ENCODE assay signal across 8 mouse cellular contexts in genomic region chr3:108411026-108411753, GRCm38 (mm10). TPM values are rescaled to one million over a fixed set of nuclear protein-coding genes. Genes with fewer than 3 reads are reported as not detected.
DNase-seq lines count a peak whose midpoint lies in the region; ATAC-seq and TF ChIP-seq lines count a peak whose summit lies in the region.
"Had no signal": no experiment of that assay in that cellular context is flagged by ENCODE, and none has a peak within 500 bp of the region (broad histone marks: within the 10 kb centered on the region; RNA-seq: fewer than 3 reads in every experiment).

No protein-coding gene starts in this region.

- H3K4me1 ChIP-seq in lung, embryonic 15.5 days, result peaks cover 24% of the 10 kb centered on the region
- H3K4me1 ChIP-seq in lung, adult 2 months (ENCODE audit: control insufficient read depth, insufficient read depth, low read length), result peaks cover 16% of the 10 kb centered on the region
- H3K4me1 ChIP-seq in forebrain, postnatal 0 days (ENCODE audit: insufficient read depth), result peaks cover 38% of the 10 kb centered on the region
- H3K4me1 ChIP-seq in stomach, embryonic 15.5 days, result peaks cover 23% of the 10 kb centered on the region

- TF ChIP-seq CTCF in lung, adult 2 months (IDR thresholded peaks at IDR 0.05; ENCODE audit: insufficient read depth, low read length), result no peak
- TF ChIP-seq CTCF in forebrain, postnatal 0 days (IDR thresholded peaks at IDR 0.05; ENCODE audit: low read depth), result no peak

- no peak overlapping the region for H3K9ac ChIP-seq in lung, embryonic 15.5 days
- H3K9ac ChIP-seq in forebrain, postnatal 0 days, result peak overlapping the region; percentile 63
- 0 out of 2 replicates have a peak overlapping the region, but pooled peaks have one; percentile 12 for H3K9ac ChIP-seq in stomach, embryonic 15.5 days

- H3K27ac ChIP-seq in lung, embryonic 15.5 days, result peak overlapping the region; percentile 55
- H3K27ac ChIP-seq in forebrain, postnatal 0 days (ENCODE audit: low read depth, low read length), result peak overlapping the region; percentile 92
- H3K27ac ChIP-seq in stomach, embryonic 15.5 days, result peak overlapping the region; percentile 31; the same call in 1 of the 2 replicates

- peaks cover 2% of the 10 kb centered on the region for H3K27me3 ChIP-seq in lung, embryonic 15.5 days
- H3K27me3 ChIP-seq in forebrain, postnatal 0 days (ENCODE audit: insufficient read depth, low read length), result no peaks in the 10 kb centered on the region
- H3K27me3 ChIP-seq in stomach, embryonic 15.5 days (replicated peaks), result no peaks in the 10 kb centered on the region

- H3K4me2 ChIP-seq in lung, embryonic 15.5 days, result peak overlapping the region; percentile 30
- H3K4me2 ChIP-seq in forebrain, postnatal 0 days (ENCODE audit: low read depth), result peak overlapping the region; percentile 64
- H3K4me2 ChIP-seq in stomach, embryonic 15.5 days, result peak overlapping the region; percentile 36

- H3K4me3 ChIP-seq in lung, embryonic 15.5 days, result no peak overlapping the region
- H3K4me3 ChIP-seq in lung, adult 2 months (replicated peaks; ENCODE audit: extremely low read depth, low read depth, low read length), result no peak overlapping the region
- peak overlapping the region; percentile 27 for H3K4me3 ChIP-seq in forebrain, postnatal 0 days (ENCODE audit: low read depth, low read length)
- 0 out of 2 replicates have a peak overlapping the region, but pooled peaks have one; percentile 7 for H3K4me3 ChIP-seq in stomach, embryonic 15.5 days (replicated peaks)

- 60% methylated on average over 5 of the region's 5 CpGs for WGBS in lung, embryonic 15.5 days
- 48% methylated on average over 5 of the region's 5 CpGs for WGBS in lung, adult 2 months
- 13% methylated on average over 5 of the region's 5 CpGs for WGBS in forebrain, postnatal 0 days
- 53% methylated on average over 5 of the region's 5 CpGs for WGBS in stomach, embryonic 15.5 days

- no peak for DNase-seq in lung, adult 2 months
- no peak for DNase-seq in forebrain, postnatal 0 days
- peak; percentile 86 to 94 for DNase-seq in kidney, postnatal 25 days
- no peak for DNase-seq in frontal cortex, adult 2 months (ENCODE audit: extremely low spot score in 1 of 2, low spot score in 1 of 2)
- no peak for DNase-seq in gastrocnemius, postnatal 4 days (ENCODE audit: low spot score in 2 of 2)

- H3K9me3 ChIP-seq in lung, embryonic 15.5 days, result no peaks in the 10 kb centered on the region
- H3K9me3 ChIP-seq in forebrain, postnatal 0 days (ENCODE audit: low read length), result 0 out of 2 replicates have a peak, but pooled peaks cover 6% of the 10 kb centered on the region
- no peaks in the 10 kb centered on the region for H3K9me3 ChIP-seq in stomach, embryonic 15.5 days

- H3K36me3 ChIP-seq in lung, embryonic 15.5 days, result peaks cover 23% of the 10 kb centered on the region
- peaks cover 33% of the 10 kb centered on the region for H3K36me3 ChIP-seq in forebrain, postnatal 0 days (ENCODE audit: insufficient read depth)
- peaks cover 21% of the 10 kb centered on the region for H3K36me3 ChIP-seq in stomach, embryonic 15.5 days

- TF ChIP-seq POLR2A in lung, adult 2 months (IDR thresholded peaks at IDR 0.05; ENCODE audit: borderline replicate concordance, extremely low read depth, low read depth, low read length), result no peak

- 0 out of 2 replicates have a peak, but pooled peaks have one; percentile 7 for ATAC-seq in lung, embryonic 15.5 days (ENCODE audit: borderline replicate concordance, extremely low read depth, low FRiP score, low TSS enrichment)
- no peak for ATAC-seq in forebrain, postnatal 0 days
- ATAC-seq in stomach, embryonic 15.5 days (ENCODE audit: insufficient read depth, low FRiP score, low read depth), result no peak

RNA-seq across cellular contexts. Expression of gene Celsr2, which starts 4.2 kb away (rescaled TPM):
- polyA plus RNA-seq in lung, embryonic 15.5 days (2015; fragmentation: Nextera tagmentation; extraction: Ambion mirVana), result 7.5 and 8.5 TPM in 2 replicates
- polyA plus RNA-seq in lung, adult 2 months (2012; rRNA removed), result 22.7 and 26.7 TPM in 2 replicates
- 39.0 and 51.4 TPM in 2 replicates for total RNA-seq in forebrain, postnatal 0 days (2014; rRNA removed)
- 14.4 and 24.5 TPM in 2 replicates for polyA plus RNA-seq in forebrain, postnatal 0 days (2015; fragmentation: Nextera tagmentation; extraction: Ambion mirVana)
- polyA plus RNA-seq in stomach, embryonic 15.5 days (2015; fragmentation: Nextera tagmentation; extraction: Ambion mirVana), result 12.2 and 13.6 TPM in 2 replicates
- polyA plus RNA-seq in frontal cortex, adult 2 months (2012; rRNA removed), result 63.6 TPM in 2 replicates
- 1 to 10 TPM; 3.0 to 5.9 TPM for total RNA-seq in gastrocnemius, postnatal 4 days (2021)

RNA-seq across cellular contexts. Expression of gene Psrc1, which starts 27.6 kb away (rescaled TPM):
- polyA plus RNA-seq in lung, embryonic 15.5 days (2015; fragmentation: Nextera tagmentation; extraction: Ambion mirVana), result 79.8 and 81.5 TPM in 2 replicates
- polyA plus RNA-seq in lung, adult 2 months (2012; rRNA removed), result 2.3 and 2.4 TPM in 2 replicates
- 9.5 and 10.5 TPM in 2 replicates for total RNA-seq in forebrain, postnatal 0 days (2014; rRNA removed)
- polyA plus RNA-seq in forebrain, postnatal 0 days (2015; fragmentation: Nextera tagmentation; extraction: Ambion mirVana), result 6.5 and 7.0 TPM in 2 replicates
- 34.9 and 38.9 TPM in 2 replicates for polyA plus RNA-seq in stomach, embryonic 15.5 days (2015; fragmentation: Nextera tagmentation; extraction: Ambion mirVana)
- polyA plus RNA-seq in frontal cortex, adult 2 months (2012; rRNA removed), result 11.7 and 14.6 TPM in 2 replicates
- 1 to 10 TPM; 4.1 to 6.0 TPM for total RNA-seq in gastrocnemius, postnatal 4 days (2021)

RNA-seq across cellular contexts. Expression of gene Sars, which starts 33.8 kb away (rescaled TPM):
- 115 and 116 TPM in 2 replicates for polyA plus RNA-seq in lung, embryonic 15.5 days (2015; fragmentation: Nextera tagmentation; extraction: Ambion mirVana)
- polyA plus RNA-seq in lung, adult 2 months (2012; rRNA removed), result 29.4 and 48.0 TPM in 2 replicates
- total RNA-seq in forebrain, postnatal 0 days (2014; rRNA removed), result 196 and 202 TPM in 2 replicates
- polyA plus RNA-seq in forebrain, postnatal 0 days (2015; fragmentation: Nextera tagmentation; extraction: Ambion mirVana), result 220 and 223 TPM in 2 replicates
- polyA plus RNA-seq in stomach, embryonic 15.5 days (2015; fragmentation: Nextera tagmentation; extraction: Ambion mirVana), result 124 and 142 TPM in 2 replicates
- 202 and 203 TPM in 2 replicates for polyA plus RNA-seq in frontal cortex, adult 2 months (2012; rRNA removed)
- 100 to 1,000 TPM; 107 to 113 TPM for total RNA-seq in gastrocnemius, postnatal 4 days (2021)

RNA-seq across cellular contexts. Expression of gene Mybphl, which starts 46.5 kb away (rescaled TPM):
- polyA plus RNA-seq in lung, embryonic 15.5 days (2015; fragmentation: Nextera tagmentation; extraction: Ambion mirVana), result 2.8 and 9.3 TPM in 2 replicates
- polyA plus RNA-seq in lung, adult 2 months (2012; rRNA removed), result 34.9 and 39.2 TPM in 2 replicates
- total RNA-seq in forebrain, postnatal 0 days (2014; rRNA removed), result not detected in 2 replicates
- not detected in 2 replicates for polyA plus RNA-seq in forebrain, postnatal 0 days (2015; fragmentation: Nextera tagmentation; extraction: Ambion mirVana)
- not detected in 2 replicates for polyA plus RNA-seq in stomach, embryonic 15.5 days (2015; fragmentation: Nextera tagmentation; extraction: Ambion mirVana)
- 0.06 TPM in 1 of 2 replicates, not detected in the other for polyA plus RNA-seq in frontal cortex, adult 2 months (2012; rRNA removed)
- not detected for total RNA-seq in gastrocnemius, postnatal 4 days (2021)
- total RNA-seq: gastrocnemius, postnatal 25 days had no signal

Comparison
In these comparisons a context has a peak if more than half of its experiments do, and no peak if none do; other contexts are left out.
1. H3K27ac ChIP-seq: peak in every context shown above with its lines; median percentile 92 in forebrain, postnatal 0 days; 55 in lung, embryonic 15.5 days; 31 in stomach, embryonic 15.5 days.
2. H3K4me3 ChIP-seq: peak in forebrain, postnatal 0 days (single experiment) and stomach, embryonic 15.5 days (single experiment); none in lung, embryonic 15.5 days (single experiment) and lung, adult 2 months (single experiment).
3. DNase-seq: peak in kidney, postnatal 25 days (2 of 2); none in lung, adult 2 months (single experiment), forebrain, postnatal 0 days (single experiment), frontal cortex, adult 2 months (0 of 2) and gastrocnemius, postnatal 4 days (0 of 2).
4. Peak in every context shown above with its lines, with median percentiles within 50 percentile points of each other: H3K4me2 ChIP-seq.